In genomic region chr3:21992203-21992602, GRCm38 (mm10) we compare ENCODE assay signal across 15 mouse cellular contexts.
DNase-seq lines count a peak whose midpoint lies in the region; ATAC-seq and TF ChIP-seq lines count a peak whose summit lies in the region.
"Had no signal": no experiment of that assay in that cellular context is flagged by ENCODE, and none has a peak within 500 bp of the region (broad histone marks: within the 10 kb centered on the region; RNA-seq: fewer than 3 reads in every experiment).

No protein-coding gene starts in this region.

- H3K9ac ChIP-seq in liver, embryonic 15.5 days, result no peak overlapping the region
- H3K9ac ChIP-seq in hindbrain, embryonic 14.5 days, result no peak overlapping the region
- H3K9ac ChIP-seq: limb, embryonic 13.5 days; lung, embryonic 15.5 days; neural tube, embryonic 15.5 days had no signal

- intact Hi-C loops in gastrocnemius, adult 2 months (cut with DNase I), result loop anchor here (2.0 kb wide), 1 partner anchor 75 kb away; no protein-coding TSS in a partner anchor

- no peaks in the 10 kb centered on the region for H3K27me3 ChIP-seq in liver, embryonic 15.5 days
- H3K27me3 ChIP-seq in hindbrain, embryonic 14.5 days (ENCODE audit: control insufficient read depth, insufficient read depth, low read length), result no peaks in the 10 kb centered on the region
- H3K27me3 ChIP-seq in limb, embryonic 10.5 days (ENCODE audit: low read depth, poor library complexity, severe bottlenecking), result no peaks in the 10 kb centered on the region
- H3K27me3 ChIP-seq: limb, embryonic 13.5 days; lung, embryonic 15.5 days; neural tube, embryonic 15.5 days; Patski had no signal

- 30% methylated on average over 5 of the region's 5 CpGs for WGBS in bone marrow, adult 2 months
- 42% methylated on average over 5 of the region's 5 CpGs for WGBS in liver, embryonic 15.5 days (ENCODE audit: insufficient replicate concordance)
- 90% methylated on average over 5 of the region's 5 CpGs for WGBS in hindbrain, embryonic 14.5 days
- WGBS in limb, embryonic 10.5 days, result 96% methylated on average over 5 of the region's 5 CpGs

- peak overlapping the region; percentile 70 for H3K27ac ChIP-seq in bone marrow, adult 2 months (ENCODE audit: control insufficient read depth, insufficient read depth, low read depth, low read length, poor library complexity)
- 0 out of 2 replicates have a peak overlapping the region, but pooled peaks have one; percentile 15 for H3K27ac ChIP-seq in liver, embryonic 15.5 days (replicated peaks)
- H3K27ac ChIP-seq in hindbrain, embryonic 14.5 days, result no peak overlapping the region
- H3K27ac ChIP-seq in limb, embryonic 10.5 days, result no peak overlapping the region
- H3K27ac ChIP-seq in gastrocnemius, adult 2 months, result no peak overlapping the region
- H3K27ac ChIP-seq: layer of hippocampus, adult 2 months; limb, embryonic 13.5 days; lung, embryonic 15.5 days; neural tube, embryonic 15.5 days had no signal

- H3K4me1 ChIP-seq in bone marrow, adult 2 months (ENCODE audit: control insufficient read depth, insufficient read depth, low read length), result peaks cover 14% of the 10 kb centered on the region
- peaks cover 43% of the 10 kb centered on the region for H3K4me1 ChIP-seq in liver, embryonic 15.5 days (replicated peaks)
- no peaks in the 10 kb centered on the region for H3K4me1 ChIP-seq in hindbrain, embryonic 14.5 days (replicated peaks; ENCODE audit: control insufficient read depth, insufficient read depth, low read length)
- peaks cover 6% of the 10 kb centered on the region for H3K4me1 ChIP-seq in limb, embryonic 10.5 days
- H3K4me1 ChIP-seq: limb, embryonic 13.5 days; lung, embryonic 15.5 days; neural tube, embryonic 15.5 days had no signal

- H3K9me3 ChIP-seq in liver, embryonic 15.5 days (replicated peaks), result no peaks in the 10 kb centered on the region
- H3K9me3 ChIP-seq in hindbrain, embryonic 14.5 days (ENCODE audit: control insufficient read depth, low read length), result no peaks in the 10 kb centered on the region
- H3K9me3 ChIP-seq in limb, embryonic 10.5 days (replicated peaks), result no peaks in the 10 kb centered on the region
- H3K9me3 ChIP-seq: limb, embryonic 13.5 days; lung, embryonic 15.5 days; neural tube, embryonic 15.5 days had no signal

- peak; percentile 30 for DNase-seq in thymus, postnatal 0 days (ENCODE audit: low spot score)
- no peak for DNase-seq in thymus, adult 18-20 months
- no peak for DNase-seq in hindbrain, embryonic 14.5 days (ENCODE audit: low spot score)
- no peak for DNase-seq in limb, embryonic 10.5 days (ENCODE audit: low spot score)
- no peak for DNase-seq in gastrocnemius, adult 2 months
- DNase-seq: cerebellum, adult 18-20 months; heart, postnatal 14 days had no signal

- H3K36me3 ChIP-seq in liver, embryonic 15.5 days (replicated peaks), result no peaks in the 10 kb centered on the region
- H3K36me3 ChIP-seq in hindbrain, embryonic 14.5 days (replicated peaks; ENCODE audit: control insufficient read depth, insufficient read depth), result no peaks in the 10 kb centered on the region
- H3K36me3 ChIP-seq in limb, embryonic 10.5 days, result no peaks in the 10 kb centered on the region
- H3K36me3 ChIP-seq: limb, embryonic 13.5 days; lung, embryonic 15.5 days; neural tube, embryonic 15.5 days had no signal

- no peak for TF ChIP-seq POLR2A in bone marrow, adult 2 months (IDR thresholded peaks at IDR 0.05; ENCODE audit: borderline replicate concordance, control insufficient read depth, low read depth, low read length)

- ATAC-seq in liver, embryonic 15.5 days (ENCODE audit: insufficient read depth), result no peak
- ATAC-seq in hindbrain, embryonic 14.5 days (ENCODE audit: low FRiP score), result no peak
- ATAC-seq: forebrain, embryonic 14.5 days; Patski had no signal

- H3K4me3 ChIP-seq in bone marrow, adult 2 months (replicated peaks; ENCODE audit: control insufficient read depth, low read depth, low read length), result no peak overlapping the region
- H3K4me3 ChIP-seq in liver, embryonic 15.5 days (replicated peaks), result no peak overlapping the region
- H3K4me3 ChIP-seq in hindbrain, embryonic 14.5 days (replicated peaks; ENCODE audit: low read length), result no peak overlapping the region
- no peak overlapping the region for H3K4me3 ChIP-seq in limb, embryonic 10.5 days
- no peak overlapping the region for H3K4me3 ChIP-seq in gastrocnemius, adult 2 months
- H3K4me3 ChIP-seq: layer of hippocampus, adult 2 months; limb, embryonic 13.5 days; lung, embryonic 15.5 days; neural tube, embryonic 15.5 days had no signal

- no peak overlapping the region for H3K4me2 ChIP-seq in liver, embryonic 15.5 days
- H3K4me2 ChIP-seq in hindbrain, embryonic 14.5 days (replicated peaks), result no peak overlapping the region
- H3K4me2 ChIP-seq: limb, embryonic 13.5 days; lung, embryonic 15.5 days; neural tube, embryonic 15.5 days had no signal

- no peak for TF ChIP-seq CTCF in bone marrow, adult 2 months (IDR thresholded peaks at IDR 0.05; ENCODE audit: control insufficient read depth, insufficient read depth, low read length)
- TF ChIP-seq CTCF in gastrocnemius, adult 2 months (IDR thresholded peaks at IDR 0.05), result no peak

Comparison
In these comparisons a context has a peak if more than half of its experiments do, and no peak if none do; other contexts are left out.
1. H3K27ac ChIP-seq: peak in bone marrow, adult 2 months (single experiment) and liver, embryonic 15.5 days (single experiment); none in hindbrain, embryonic 14.5 days (single experiment), limb, embryonic 10.5 days (single experiment) and gastrocnemius, adult 2 months (single experiment).